Mouse (Mus musculus) thymus, postnatal 0 days (tissue): ENCODE results near the gene Lama2. TPM values are rescaled to one million over a fixed set of nuclear protein-coding genes. Genes with fewer than 3 reads are reported as not detected.
A peak's percentile ranks its signal among the peaks of the same experiment; 100 is the strongest.
"Not testable (repeated sequence)": the region's sequence is repeated elsewhere in the genome, so short reads cannot be mapped to it uniquely, and the experiment has no call there.

Experiments
- DNase-seq: peaks from one replicate; pipeline ENCODE4 v3.0.0-alpha.2; 2015; ENCODE audit warnings: low spot score
- polyA plus RNA-seq: library from polyadenylated mRNA; unstranded; fragments of >200 nt; fragmentation: Nextera tagmentation; extraction: Ambion mirVana; gene quantifications from 2 replicates; pipeline ENCODE4 v1.2.1, GENCODE M21; 2015

The Lama2 gene
- polyA plus RNA-seq, 1 experiment from 2014 or later: 3.4 TPM

DNA sequence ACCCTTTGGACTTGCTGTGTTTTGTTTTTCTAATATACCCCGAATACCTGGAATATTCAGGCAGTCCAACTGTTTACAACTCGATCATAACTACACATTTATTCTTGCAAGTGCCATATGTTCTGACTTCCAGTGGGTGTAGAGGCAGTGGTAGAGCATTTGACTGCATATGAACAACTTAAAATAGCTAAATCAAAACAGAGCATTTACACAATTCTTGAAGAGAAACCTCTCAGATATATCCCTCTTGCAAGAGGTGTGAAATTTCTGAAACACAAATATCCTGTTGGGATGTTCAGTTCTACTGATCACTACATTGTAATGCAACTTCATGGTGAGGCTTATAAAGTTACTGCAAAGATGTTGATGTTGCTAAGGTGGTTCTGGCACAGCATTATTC is 572.4 kb downstream of the Lama2 start:
- no peak for DNase-seq

DNA sequence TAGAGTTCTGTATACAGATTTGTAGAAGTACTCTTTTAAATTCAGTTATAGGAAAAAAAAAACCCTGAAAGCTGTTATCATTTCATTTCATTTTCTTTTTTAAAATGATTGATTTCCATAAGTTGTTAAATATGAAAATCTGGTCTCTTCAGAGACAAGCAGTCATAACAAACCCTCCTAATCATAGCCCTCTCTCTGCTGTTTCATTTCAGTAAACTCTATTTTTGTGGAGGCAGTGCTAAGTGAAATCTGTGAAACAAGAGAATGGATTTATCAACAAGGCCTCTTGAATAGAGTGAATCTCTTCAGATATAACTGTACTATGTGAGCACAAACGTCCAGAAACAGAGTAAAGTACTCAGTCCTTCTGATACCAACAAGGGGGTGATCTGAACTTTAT is 577.7 kb downstream of the Lama2 start:
- no peak for DNase-seq

DNA sequence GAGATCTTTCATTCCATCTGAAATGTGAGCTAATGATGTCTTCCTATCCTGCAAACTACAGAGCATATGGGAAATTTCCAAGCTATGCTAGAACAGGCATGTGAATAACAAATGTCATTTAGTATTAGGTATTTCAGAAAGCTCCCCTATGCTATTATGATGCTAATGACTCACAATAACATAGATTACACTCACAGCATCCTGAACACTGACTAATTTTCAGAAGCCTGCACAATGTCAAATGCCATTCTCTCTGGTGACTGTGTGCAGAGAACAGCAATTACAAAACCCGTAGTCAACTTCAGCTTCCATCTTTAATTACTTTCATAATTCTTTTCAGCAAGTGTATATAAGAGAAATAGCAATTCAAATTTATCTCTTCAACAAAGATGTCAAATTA is 596.9 kb downstream of the Lama2 start:
- no peak for DNase-seq

DNA sequence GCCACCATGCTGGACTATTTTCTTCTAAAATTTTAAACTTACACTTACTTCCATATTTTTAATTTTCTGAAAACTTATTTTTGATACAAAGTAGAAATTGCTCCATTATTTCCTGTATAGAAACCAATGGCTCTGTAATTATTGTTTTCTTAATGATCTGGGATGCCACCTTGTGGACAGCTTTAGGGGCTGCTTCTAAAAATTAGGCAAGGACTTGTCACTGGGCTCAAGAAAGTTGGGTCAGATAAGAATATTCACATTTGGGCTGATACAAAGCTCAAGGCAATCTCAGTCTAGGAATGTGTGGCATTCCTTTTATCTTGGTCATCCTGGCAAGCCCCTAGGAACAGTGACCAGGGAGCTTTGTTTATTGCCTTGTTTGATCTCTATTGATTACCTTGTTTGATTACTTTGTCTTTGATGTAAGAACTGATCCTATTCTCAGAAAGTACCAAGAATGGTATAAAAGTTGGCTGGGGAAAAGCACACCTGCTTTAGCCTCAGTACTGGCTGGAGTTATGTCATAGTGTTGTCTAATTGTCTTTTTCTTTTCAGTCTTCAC is 606.7 kb downstream of the Lama2 start:
- no peak for DNase-seq

DNA sequence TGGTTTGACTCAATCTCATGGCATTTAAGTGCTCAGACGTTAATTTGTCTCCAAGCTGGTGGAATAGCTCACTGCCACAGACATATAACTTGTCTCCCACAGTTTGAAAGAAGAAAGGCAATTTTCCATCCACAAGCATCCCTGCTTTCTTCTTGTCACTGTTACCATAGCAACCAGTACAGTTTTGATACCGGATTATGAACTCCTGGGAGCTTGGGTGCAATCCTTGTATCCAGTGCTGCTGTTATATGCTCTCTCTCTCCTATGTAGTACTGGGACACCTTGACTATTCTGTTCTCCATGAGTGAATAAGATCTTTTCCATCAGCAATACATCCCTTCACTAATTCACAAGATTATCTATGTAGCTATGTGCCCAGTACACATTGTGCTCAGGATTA is 612.2 kb downstream of the Lama2 start:
- no peak for DNase-seq

DNA sequence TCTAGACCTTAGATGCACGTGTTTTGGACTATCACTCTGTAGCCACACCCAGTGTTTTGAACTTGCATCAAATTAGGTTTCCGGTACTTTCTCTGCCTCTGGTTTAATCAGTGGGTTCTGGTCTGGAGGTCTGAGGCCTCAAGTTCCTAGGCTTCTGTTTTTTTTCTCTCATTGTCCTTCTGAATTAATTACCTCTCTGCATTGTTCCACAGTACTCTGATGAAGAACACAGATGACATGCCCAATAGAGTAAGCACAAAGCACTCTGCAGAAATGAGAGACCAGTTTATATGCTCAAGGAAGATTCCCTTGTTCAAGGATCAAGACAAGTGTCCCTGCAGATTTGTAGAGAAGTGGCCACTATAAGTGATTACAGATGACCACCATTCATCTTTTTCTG is 613.8 kb downstream of the Lama2 start:
- no peak for DNase-seq

DNA sequence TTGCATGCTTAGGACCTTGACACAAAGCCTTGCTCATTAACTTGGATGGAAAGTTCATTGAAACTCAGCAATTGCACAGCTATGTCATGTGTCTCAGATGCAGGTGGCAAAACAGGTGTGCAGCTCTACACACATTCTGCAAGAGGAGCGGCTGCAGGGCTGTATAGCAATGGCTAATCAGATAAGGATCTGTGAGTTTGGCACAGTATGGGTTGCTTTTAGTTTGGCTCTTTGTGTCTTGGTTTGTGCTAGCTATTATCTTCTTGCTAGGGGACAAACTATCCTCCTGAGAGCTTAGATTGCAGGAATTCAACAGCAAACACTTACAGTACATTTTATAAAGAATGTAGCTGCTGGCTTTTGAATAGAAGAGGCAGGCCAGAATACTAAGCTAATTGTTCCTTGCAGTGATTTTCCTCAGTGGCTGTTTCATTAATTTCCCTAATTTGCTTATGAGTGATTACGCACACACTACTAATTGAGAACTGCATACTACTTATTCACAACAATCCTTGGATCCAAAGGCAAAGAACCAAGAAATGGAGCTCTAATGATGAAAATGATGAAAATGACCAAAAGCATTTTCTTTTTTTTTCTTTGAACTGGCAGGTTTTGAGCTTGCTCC is 617.9 kb downstream of the Lama2 start:
- DNase-seq: no peak

DNA sequence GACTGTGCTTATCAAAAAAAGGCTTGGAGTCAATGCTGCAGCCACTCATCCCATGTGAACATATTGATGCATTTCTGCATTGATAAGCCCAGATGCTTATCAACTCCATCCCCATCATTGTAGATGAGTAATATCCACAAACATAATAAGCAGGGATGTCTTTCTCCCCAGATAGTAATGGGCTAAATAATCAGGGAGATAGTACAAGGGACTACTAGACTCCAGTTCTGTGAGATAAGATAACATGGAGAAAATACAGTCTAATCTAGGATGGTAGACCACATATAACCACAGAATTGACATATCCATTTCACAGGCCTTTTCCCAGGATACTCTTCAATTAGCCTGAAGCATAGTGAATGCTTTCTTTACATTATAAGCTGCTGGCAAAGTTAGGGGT is 622.9 kb downstream of the Lama2 start:
- no peak for DNase-seq

DNA sequence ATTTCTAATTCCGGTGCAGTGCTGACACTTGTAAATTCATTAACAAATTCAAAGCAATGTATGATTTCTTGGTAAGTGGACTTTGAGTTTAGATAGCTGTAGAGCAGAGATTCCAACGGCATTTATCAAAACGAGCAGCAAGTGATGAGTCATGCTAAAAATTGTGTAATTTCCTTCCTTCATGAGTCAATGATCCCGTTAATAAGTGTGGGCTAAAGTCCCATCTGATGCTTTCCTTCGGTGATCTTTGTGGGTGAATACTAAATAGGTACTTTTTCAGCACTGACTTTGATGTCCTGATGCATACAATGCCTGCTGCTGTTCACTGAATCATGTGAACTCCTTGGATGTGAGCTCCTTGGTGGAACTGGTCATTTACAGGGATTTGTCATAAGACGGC is 623.6 kb downstream of the Lama2 start:
- DNase-seq: no peak

DNA sequence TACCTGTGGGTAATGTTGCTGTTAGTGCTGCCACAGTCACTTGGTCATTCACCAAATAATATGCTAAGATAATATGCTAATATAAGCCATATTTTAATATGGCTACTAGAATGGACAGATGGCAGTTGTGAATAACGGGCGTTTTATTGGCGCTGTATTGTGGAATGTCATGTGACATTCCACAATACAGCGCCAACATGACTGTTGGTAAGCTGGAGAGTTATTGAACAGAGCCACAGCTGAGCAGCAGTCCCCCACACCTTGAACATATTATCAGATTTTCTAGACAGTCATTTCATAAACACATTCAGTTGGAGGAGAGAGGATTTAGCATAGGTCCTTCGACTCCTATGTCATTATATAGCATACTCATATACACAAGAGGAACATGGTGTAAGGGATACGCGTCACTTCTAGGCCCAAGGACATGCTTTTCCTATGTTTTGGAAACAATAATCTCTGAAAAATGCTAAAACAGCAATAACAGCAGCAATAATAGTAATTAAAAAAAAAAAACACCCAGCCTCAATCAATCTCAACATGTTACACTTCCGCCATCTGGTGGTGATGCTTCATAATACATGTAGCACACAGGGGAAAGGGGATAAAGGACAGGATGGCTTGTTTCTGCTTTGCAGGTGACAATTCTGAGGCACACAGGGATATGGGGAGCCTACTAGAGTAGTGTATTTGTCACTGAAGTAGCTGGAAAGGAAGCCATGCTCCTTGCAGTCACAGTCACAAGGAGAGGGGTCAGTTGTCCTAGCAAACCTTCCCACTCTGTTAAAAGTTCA is 624.2 kb downstream of the Lama2 start:
- peak; percentile 20 for DNase-seq

DNA sequence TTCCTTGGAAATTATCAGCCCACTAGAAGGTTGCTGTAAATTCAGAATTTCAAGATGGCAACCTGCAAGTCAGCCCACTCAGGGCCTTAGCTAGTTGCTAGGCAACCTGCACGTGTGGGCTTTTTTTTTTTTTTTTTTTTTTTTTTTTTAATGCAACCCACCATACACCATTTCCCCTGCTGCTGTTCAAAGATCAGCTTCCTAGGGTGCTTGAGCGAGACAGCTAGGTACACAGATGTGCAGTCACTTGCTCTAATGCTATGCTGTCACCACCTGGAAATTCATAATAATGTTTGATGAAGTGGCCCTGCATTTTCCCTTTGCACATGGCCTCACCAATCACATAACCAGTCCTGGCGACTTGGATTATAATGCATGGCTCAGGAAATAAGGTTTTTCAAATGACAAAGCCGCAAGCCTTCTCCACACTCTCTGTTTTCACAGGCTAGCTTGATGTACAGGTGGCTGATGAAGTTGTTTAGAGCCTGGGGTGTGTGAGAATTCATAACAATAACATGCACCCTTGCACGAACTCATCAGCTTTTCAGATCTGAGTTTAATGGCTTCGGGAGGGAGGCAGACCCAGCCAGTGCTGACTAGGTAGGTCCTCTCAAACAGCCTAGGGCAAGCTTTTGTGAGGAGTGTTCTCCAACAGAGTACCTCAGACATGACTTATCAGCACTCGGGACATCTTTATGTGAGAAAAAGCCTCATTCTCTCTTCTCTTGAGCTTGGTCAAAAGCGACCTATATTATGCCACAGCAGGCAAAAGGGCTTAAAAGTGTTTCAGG is 625.4 kb downstream of the Lama2 start:
- no peak for DNase-seq

DNA sequence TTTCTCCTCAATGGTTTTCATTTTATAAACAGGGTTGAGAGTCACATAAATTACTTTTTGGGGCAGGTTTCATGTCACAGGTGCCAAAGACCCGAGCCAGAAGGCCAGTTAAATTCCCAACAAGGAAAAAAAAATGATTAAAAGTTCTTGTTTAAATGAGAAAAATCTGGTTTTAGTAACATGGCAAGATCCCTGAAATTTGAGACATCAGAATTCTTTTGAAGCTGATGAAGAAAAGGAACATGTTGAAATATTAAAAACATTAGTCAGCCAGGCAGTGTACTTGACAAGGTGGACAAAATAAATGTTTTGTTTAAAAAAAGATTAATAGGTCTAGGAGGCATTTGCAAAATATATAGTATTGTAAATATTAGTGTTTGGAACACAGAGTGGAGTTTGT is 634.1 kb downstream of the Lama2 start:
- no peak for DNase-seq

DNA sequence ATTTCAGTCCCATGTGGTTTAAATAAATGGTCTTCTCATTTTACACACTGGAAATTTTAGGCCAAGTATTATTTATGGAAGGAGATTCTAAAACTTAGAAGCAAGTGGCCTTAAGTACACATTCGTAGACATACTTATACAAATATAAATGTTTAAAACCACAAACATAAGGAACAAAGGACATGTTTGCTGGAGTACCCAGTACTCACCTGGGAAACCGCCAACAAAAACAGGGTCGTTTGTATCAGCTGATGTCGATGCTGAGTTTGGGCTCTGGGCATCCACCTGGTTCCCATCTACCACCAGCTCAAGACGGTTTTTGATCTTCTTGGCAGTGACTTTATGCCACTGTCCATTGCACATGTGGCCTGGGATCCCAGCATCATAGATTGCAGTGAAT is 635.5 kb downstream of the Lama2 start:
- not testable (repeated sequence) for DNase-seq

DNA sequence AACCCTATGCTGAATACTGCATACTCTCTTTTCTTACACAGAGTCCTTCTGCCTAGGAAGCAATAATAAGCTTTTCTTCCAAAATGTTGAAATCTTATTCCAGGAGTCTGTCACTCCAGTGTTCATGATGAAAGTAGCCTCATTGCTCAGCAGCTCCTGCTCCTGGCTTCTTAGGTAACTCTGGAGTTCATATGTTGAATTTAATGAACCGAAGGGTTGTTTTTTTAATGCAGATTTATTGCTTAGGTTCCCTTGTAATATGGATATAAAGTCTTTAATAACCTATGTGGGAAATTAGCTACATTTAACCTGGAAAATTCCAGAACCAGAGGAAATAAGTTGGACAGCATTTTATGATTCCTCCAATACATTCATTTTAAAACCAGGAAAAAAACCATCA is 636.0 kb downstream of the Lama2 start:
- no peak for DNase-seq

DNA sequence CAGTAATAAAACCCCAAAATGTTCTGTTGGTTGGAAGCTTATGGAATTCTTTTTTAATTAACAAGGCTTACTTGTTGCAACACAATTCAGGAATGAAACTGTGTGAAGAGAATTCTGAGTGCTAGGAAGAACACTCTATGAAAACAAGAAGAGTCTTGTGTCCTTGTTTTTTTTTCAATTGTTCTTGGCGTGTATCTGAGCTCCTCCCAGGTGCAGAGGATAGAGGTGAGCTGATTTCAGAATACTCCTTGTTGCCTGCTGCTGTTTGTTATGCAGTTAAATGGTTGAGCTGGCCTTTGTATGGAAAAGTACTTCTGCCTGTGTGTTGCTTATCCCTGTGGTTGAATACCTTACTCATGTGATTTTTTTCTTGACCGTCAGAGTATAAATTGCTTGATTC is 636.9 kb downstream of the Lama2 start:
- no peak for DNase-seq

DNA sequence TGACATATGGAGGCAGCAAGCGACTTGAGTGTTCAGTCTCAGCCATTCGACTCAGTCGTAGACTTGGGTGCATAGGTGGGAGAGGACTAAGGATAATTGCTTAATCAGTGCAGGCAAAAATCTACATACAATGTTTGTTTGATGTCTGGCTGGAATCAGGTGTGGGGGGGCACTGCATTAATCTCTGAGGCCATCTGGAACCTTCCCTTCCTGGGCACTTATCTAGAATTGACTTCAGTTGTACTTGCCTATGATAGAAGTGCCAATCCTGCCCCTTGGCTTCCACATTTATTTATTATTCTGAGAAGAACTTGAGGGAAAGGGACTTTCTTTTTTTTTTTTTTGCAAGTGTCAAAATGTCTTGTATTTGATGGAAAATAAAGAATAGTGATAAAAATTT is 644.2 kb downstream of the Lama2 start:
- DNase-seq: no peak

DNA sequence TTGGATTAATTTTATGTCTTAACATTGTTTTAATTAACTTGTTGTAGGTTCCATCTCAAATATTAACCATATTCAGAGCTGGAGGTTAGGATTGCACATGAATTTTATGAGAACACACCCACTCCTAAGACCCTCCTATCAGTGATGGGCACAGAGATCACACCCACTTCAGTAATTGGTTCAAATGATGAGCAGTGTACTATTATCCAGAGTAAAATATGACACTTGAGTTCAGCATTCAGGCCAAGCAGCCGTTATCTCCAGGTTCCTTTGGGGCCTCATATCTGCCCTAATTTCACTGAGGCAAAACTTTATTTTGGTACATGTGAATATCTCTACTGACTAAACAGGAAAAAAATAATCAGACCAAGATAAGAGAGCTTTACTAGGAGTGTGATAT is 645.3 kb downstream of the Lama2 start:
- DNase-seq: no peak

DNA sequence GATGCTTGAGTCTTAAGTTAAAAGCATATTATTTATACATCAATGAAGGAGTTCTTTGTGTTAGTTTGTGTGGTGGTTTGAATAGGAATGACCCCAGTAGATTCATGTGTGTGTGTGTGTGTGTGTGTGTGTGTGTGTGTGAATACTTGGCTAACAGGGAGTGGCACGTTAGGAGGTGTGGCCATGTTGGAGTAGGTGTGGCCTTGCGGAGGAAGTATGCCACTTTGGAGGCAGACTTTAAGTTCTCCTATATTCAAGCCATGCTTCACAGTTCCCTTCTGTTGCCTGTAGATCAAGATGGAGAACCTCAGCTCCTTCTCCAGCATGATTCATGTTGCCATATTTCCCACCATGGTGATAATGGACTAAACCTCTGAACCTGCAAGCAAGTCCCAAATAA is 646.0 kb downstream of the Lama2 start:
- no peak for DNase-seq

DNA sequence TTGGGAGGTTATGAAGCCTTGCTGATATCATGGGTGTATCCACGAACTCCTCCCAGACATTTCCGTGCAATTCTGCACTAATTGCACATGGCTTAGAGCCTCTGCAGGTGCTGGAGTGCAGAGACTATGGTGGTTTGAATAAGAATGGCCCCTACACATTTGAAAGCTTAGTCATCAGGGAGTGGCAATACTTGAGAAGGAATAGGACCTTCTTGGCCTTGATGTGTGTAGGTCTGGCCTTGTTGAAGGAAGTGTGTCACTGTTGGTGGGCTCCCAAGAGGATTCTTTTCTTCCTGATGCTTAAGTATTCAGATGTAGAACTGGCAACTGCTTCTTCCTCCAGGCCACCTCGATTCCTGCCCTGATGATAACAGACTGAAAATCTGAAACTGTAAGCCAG is 661.0 kb downstream of the Lama2 start:
- no peak for DNase-seq

DNA sequence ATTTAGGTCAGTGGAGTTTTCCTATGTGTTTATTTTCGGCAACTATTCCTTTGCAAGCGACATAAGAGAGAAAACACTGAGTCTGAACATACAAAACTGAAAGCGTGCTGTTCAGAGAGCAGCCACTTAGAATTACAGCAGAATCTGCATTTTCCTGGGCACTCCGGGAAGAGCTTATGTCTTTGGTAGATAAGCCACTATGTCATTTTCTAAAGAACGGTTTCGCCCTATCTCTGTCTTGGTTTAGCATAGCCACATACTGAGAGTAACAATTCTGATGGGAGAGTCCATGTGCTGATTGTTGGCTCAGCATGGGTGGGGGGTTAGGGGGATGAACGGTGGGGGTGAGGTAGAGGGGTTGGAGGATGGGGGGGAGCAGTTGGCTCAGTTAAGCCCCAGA is 669.1 kb downstream of the Lama2 start:
- no peak for DNase-seq

DNA sequence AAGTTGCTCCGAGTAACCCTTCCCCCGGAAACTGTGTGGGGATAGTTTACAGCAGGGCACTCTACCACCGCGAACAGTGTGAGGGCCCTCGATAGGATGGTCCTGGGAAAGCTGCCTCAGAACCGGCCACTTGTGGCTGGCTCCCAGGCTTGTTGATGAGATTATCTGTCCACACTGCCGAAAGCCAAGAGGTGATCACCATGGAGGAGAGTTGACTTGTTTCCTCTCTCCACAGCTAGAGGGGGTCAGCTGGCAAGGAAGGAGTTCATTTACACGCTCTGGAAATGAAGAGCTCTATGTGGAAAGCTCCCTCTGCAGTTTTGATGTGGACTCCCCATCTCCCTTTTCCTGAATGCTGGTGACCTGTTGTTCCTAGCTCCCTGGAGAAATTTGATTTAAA is 669.9 kb downstream of the Lama2 start:
- no peak for DNase-seq

DNA sequence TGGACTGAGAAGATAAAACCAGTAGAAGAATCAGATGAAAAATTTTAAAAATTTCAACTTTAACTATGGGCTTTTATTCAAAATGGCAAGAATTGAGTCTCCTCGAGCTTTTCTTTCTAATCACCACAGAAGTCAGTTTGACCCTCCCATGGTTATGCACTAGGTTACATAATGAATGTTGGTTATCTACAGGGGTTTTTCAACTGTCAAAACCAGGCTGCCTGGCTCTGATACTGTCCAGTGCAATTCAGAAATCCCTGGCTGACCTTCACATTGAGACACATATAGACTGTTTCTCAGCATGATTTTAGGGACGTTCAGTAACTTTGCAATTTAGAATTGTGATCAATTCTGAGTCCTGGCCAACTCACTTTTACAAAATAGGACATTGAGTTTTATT is 671.2 kb downstream of the Lama2 start:
- DNase-seq: no peak
